Mouse (Mus musculus) heart, adult 2 months (tissue): ENCODE results near the gene Anpep.
A peak's percentile ranks its signal among the peaks of the same experiment; 100 is the strongest.

Source experiments
- CTCF ChIP-seq: fragments of 200-600 bp; IDR thresholded peaks from 2 replicates; pipeline ENCODE4 v1.8.1; 2022; ENCODE audit warnings: antibody characterized with exemption, mild to moderate bottlenecking, moderate library complexity
- EP300 ChIP-seq: fragments of 200-500 bp; IDR thresholded peaks from 2 replicates; pipeline ENCODE4 v1.6.1; 2011; ENCODE audit warnings: low read depth, low read length, control low read depth; ENCODE audit not compliant: insufficient read depth
- POLR2A ChIP-seq: fragments of 200-500 bp; IDR thresholded peaks from 2 replicates; pipeline ENCODE4 v1.6.1; 2011; ENCODE audit warnings: mild to moderate bottlenecking, low read depth, low read length, control low read depth; ENCODE audit not compliant: insufficient read depth

DNA sequence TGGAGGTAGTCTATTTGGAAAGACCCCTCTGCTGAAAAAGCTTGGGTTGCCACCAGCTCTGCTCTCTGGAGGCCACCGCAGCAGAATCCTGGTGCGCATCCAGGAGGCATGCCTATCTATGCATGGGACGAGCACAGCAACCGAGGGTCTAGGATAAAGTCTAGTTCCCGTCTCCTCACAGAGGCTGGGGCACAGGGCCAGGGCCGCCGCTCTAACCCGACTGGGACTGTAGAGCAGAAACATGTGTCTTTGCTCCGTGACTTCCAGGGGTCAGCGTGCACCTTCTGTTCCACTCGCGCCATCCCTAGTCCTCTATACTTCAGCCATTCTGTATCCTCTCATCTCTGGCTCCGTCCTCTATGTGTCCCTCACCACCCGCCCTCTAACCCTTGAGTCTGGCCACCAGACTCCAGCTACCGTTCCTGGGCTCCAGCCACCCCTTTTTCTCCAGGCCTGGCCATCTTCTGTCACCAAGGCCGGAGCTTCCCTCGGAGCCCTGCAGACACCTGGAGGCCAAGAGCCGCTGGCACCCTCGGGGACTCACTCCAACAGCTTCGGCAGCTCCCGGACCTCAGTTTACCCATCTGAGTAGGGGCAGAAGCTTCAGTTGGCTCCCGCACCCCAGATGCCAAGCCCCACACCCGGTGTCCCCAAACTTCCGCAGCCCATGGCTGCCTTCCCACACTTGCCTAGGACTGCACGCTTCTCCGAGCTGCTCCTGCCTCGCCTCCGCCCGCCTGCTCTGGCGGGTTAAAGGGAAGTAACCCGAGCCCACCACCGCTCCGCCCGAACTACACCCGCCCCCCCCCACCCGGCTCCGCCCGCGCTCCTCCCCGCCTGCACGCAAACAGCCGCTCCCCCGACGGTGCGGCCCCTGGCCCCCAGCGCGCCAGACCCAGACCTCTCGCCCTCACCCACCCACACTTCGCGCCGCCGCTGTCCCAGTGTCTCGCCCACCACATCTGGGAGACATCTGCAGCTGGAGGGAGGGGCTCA is 13.1 kb downstream of the Anpep start:
- TF ChIP-seq POLR2A = peak; percentile 73; the same call in 1 of the 2 replicates
- TF ChIP-seq CTCF = no peak
- TF ChIP-seq EP300 = no peak
